Mouse (Mus musculus) C2C12 (cell line): ENCODE data around the gene Cavin3.
A peak's percentile ranks its signal among the peaks of the same experiment; 100 is the strongest.

Experiments
- CEBPB ChIP-seq: IDR thresholded peaks from one replicate; pipeline ENCODE4 v1.6.1; 2011; ENCODE audit warnings: low read depth, mild to moderate bottlenecking, control low read depth, moderate library complexity
- CTCF ChIP-seq: IDR thresholded peaks from one replicate; pipeline ENCODE4 v1.5.1; 2011; ENCODE audit not compliant: control insufficient read depth, insufficient read depth, insufficient read length

DNA sequence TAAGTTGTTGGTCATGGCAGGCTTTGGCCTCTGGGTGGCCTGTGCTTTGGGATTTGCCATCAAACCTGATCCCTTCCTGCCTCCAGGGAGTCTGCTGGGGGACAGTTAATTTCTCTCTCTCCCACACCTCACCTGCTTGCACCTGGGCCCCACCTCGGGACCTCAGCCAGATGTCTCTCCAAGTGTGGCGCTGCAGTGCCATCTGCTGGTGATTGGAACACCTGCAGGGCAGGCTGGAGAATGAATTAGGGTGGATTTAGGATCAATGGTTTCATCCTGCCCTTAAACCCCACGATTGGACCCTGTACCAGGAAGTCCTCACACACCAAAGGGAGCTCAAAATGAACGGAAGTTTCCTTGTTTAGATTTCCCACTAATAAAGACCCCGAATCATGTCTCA, 33.1 kb upstream of the Cavin3 start:
- TF ChIP-seq CEBPB (no peak), CTCF (peak; percentile 86)
